Mouse (Mus musculus): ENCODE measurements around the gene Kifc5b.

GRCm38 (mm10) chr17:26953201-26953600 lies 36.3 kb downstream of the Kifc5b start:
- TF ChIP-seq CTCF (conservative IDR thresholded peaks at IDR 0.05; ENCODE audit: low read length) = no peak
- no peak for TF ChIP-seq POU5F1 (IDR thresholded peaks at IDR 0.05; ENCODE audit: borderline replicate concordance, low read length)
